Mouse (Mus musculus): Measurements from ENCODE around the gene Spryd4.
"Not testable (repeated sequence)": the region's sequence is repeated elsewhere in the genome, so short reads cannot be mapped to it uniquely, and the experiment has no call there.

Spryd4 gene

DNA sequence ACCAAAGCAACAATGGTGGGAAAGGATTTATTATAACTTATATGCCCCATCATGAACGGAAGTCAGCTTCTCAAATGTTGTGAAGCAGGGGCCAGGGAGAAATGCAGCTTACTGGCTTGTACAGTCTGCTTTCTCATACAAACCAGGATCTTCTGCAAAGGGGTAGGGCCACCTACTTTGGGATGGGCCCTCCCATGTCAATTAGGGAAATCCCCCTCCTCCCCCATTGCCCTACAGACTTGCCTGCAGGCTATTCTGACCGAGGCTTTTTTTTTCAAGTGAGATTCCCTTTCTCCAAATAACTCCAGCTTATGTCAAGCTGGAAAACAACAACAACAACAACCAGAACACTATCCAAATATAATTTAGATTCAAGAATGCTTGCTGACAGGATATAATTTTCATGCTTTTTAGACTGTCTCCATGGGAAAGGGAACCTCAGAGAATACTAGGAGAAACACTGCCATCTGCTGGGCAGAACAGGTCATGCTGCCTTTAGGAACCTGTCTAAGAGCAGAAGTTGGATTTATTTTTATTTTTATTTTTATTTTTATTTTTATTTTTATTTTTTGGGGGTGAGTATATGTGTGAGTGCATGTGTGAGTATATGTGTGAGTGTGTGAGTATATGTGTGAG is 23.2 kb downstream of the Spryd4 start:
- DNase-seq (ENCODE audit: low spot score in 2 of 2) = peak in 1 of 2 experiments; percentile 73

DNA sequence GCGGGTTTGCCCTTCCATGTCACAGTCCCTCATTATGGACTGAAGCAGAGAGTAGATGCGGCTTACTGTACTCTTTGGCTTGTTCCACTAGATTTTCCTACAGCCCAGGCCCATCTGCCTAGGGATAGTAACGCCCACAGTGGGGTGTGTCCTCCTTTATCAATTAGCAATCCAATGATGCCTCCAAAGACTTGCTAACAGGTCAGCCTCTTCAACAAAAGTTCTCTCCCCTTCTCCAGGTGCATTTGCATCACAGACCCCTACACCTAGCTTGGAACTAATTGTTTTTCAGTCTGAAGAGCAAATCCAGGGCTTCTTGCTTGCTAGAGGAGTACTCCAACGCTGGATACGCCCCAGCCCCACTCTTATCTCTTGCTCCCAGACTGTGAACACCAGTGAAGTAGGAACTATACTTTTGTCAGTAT is 24.4 kb downstream of the Spryd4 start:
- DNase-seq (ENCODE audit: low spot score in 2 of 2) = no peak

DNA sequence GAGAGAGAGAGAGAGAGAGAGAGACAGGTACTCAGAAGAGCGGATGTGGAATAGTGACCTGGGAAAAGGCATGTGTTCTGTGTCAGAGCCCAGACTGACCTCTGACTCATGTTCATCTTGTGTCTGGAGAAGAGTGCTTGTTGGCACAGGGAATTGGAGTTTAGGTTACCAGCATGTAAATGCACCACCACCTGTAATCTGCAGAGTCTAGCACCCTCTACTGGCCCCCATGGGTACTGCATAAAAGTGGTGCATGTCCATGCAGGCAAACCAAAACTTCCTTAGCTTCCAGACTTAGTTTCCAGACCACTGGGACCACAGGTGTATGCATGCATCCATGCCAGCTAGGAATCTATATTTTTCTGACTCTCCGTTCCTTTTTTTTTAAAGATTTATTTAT is 25.6 kb downstream of the Spryd4 start:
- peak in 1 of 2 experiments; percentile 61 for DNase-seq (ENCODE audit: low spot score in 2 of 2)

DNA sequence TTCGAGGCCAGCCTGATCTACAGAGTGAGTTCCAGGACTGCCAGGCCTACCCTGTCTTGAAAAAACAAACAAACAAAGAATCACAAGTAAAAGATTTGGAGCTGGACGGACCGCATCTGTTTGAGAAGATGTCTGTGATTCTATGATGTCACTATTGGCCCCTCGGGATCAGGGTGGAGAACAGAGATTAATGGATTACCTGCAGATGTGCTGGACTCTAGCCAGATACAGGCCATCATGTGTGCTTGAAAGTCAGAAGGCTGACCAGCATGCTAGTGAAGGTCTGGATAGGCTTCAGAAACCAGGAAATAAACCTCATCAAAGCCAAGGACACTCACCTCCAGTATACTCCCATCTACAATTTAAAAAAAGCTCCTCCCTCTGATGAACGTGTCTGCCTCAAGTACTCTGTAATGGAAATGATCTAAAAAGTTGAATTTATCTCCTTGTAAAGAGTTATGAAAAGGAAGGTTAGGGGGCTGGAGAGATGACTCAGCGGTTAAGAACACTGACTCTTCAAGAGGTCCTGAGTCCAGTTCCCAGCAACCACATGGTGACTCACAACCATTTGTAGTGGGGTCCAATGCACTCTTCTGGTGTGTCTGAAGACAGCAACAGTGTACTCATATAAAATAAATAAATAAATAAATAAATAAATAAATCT is 26.2 kb downstream of the Spryd4 start:
- no peak for DNase-seq (ENCODE audit: low spot score in 2 of 2)

- no peak for DNase-seq (ENCODE audit: low spot score in 2 of 2)
Measured at GRCm38 (mm10) chr10:128184296-128184695, 27.3 kb downstream of the Spryd4 start.

GRCm38 (mm10) chr10:128179989-128180388 is 31.6 kb downstream of the Spryd4 start, which contains the start of gene Rbms2:
TSS of gene Rbms2 (minus strand) at chr10:128180297.
- DNase-seq (ENCODE audit: low spot score in 2 of 2) = no peak

DNA sequence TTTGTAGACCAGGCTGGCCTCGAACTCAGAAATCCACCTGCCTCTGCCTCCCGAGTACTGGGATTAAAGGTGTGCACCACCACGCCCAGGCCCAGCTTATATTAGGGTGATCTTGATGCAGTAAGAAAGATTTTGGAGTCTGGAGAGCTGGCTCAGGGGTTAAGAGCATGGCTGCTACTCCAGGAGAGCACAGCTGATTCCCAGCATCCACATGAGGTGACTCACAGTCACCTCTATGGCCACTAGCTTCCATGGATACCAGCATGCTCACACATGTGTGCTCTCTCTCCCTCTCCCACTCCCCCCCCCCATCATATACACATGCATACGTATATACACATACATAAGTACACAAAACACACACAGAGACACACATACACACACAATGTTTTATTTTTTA is 34.3 kb downstream of the Spryd4 start:
- no peak for DNase-seq (ENCODE audit: low spot score in 2 of 2)

DNA sequence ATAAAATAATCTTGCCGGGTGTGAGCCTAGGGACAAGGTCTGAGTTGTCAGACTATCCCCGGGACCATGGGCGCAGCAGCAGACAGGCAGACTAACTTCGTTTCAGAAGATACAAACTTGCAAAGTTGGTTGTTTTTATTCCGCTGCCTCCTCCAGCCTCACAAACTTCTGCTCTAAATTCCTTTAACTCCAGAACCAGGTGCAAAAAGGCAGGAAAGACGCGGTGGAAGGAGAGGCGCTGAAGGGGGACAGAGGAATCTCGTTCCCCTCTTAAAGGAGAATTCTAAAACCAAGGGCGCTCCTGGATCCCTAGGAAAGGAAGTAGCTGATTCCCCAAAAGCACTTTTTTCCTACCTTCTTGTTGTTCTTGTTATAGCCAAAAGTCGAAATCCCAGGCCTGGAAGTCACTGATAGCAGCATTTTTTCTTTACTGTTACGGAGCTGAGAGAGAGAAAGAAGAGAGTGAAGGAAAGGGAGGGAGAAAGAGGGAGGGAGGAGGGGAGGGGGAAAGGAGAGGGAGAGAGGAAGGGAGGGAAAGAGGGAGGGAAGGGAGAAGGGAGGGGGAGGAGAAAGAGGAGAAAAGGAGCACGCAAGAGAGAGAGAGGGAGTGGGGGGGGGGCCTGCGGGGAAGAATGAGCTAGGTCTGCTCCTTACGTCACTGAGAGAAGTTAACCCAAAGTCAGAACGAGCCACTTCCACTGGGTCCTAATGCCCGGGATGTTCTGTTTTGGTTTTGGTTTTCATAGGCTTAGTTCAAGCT is 35.4 kb downstream of the Spryd4 start:
- peak in 1 of 2 experiments; percentile 11 for DNase-seq (ENCODE audit: low spot score in 2 of 2)

DNA sequence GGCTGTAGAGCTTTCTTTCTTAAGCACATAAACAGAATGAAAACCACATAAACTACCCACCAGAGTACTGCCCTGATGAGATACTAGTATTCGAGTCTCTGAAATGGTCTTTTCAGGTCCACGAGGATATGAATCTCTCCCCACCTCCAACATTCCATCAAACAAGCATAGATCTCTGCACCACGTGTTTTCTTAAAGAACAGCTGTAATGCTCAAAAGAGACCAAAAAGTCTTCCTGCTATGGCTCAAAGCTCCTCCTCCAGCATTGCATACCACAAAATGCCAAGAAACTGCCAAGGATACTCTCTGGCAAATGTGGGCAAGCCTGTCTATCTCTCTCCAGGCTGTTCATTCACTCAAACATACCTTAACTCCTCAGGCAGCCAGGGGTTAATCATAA is 36.3 kb downstream of the Spryd4 start:
- DNase-seq (ENCODE audit: low spot score in 2 of 2) = no peak

DNA sequence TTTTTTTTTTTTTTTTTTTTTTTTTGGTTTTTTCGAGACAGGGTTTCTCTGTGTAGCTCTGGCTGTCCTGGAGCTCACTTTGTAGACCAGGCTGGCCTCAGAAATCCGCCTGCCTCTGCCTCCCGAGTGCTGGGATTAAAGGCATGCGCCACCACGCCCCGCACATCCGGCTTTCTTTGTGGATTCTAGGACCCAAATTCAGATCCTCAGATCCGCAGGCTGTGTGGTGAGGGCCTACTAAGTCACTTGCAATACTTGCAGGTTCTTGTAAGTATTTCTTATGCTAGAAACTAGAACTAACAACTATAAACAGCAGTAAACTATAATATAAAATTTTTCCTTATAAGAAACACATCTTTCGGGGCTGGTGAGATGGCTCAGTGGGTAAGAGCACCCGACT is 40.3 kb downstream of the Spryd4 start:
- not testable (repeated sequence) for DNase-seq (ENCODE audit: low spot score in 2 of 2)

- DNase-seq (ENCODE audit: low spot score in 2 of 2) = no peak
Measured at GRCm38 (mm10) chr10:128167091-128167490, 44.5 kb downstream of the Spryd4 start.

DNA sequence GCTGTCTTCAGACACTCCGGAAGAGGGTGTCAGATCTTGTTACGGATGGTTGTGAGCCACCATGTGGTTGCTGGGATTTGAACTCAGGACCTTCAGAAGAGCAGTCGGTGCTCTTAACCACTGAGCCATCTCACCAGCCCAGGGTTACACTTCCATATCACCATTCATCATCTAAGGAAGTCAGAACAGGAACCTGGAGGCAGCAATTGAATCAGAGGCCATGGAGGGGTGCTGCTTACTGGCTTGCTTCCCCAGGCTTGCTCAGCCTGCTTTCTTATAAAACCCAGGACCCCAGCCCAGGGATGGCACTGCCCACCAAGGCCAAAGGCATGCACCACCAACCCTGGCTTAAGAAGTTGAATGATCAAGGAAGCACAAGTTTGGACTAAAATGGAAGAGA is 45.9 kb downstream of the Spryd4 start:
- DNase-seq (ENCODE audit: low spot score in 2 of 2) = not testable (repeated sequence)

Measured in frontal cortex, postnatal 14 days (tissue).